Mouse (Mus musculus) adrenal gland, adult 18-20 months (tissue): ENCODE data around the gene Sema3d. TPM values are rescaled to one million over a fixed set of nuclear protein-coding genes. Genes with fewer than 3 reads are reported as not detected.

Experiments
- DNase-seq, 2 experiments: peaks; one replicate each; pipeline ENCODE4 v3.0.0; 2021 to 2022; ENCODE audit warnings: low spot score in 2 of 2
- total RNA-seq, 2 experiments: library from RNA; stranded (reverse); gene quantifications; 1 replicate in 1 of 2; 2 replicates in 1 of 2; pipeline ENCODE4 v1.2.3; 2021

The Sema3d gene
- total RNA-seq, 2 experiments from 2014 or later = 2.3 to 2.6 TPM

DNA sequence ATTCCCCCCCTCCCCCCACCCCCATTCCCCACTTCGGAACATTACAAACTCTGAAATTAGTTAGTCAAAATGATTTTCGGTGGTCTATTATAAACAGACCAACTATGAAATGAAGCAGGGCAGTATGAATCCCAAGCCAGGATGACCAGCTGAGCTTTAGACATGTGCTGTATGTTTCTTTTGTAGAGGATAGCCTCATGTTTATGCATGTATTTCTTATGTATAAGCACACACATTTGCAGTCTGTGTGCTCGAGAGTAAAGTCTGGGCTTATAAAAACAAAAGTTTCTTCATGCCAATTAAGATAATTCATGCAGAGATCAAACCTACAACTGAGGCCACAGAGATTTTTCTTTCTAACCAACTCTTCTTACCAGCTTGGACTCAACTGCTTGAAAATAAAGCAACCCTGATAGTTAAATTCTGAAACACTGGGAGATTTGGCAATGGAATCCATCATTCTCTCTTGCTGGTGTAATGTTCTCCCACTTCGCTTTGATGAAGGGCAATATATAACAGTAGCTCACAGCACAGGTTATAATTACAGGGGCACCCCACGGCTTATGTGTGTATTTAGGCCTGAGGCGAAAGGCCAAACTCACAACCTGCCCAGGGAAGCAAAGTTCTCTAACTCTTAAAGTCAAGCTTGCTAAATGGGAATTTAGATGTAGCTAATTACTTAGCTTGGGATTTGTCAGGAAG is 115.2 kb downstream of the Sema3d start:
- no peak for DNase-seq

DNA sequence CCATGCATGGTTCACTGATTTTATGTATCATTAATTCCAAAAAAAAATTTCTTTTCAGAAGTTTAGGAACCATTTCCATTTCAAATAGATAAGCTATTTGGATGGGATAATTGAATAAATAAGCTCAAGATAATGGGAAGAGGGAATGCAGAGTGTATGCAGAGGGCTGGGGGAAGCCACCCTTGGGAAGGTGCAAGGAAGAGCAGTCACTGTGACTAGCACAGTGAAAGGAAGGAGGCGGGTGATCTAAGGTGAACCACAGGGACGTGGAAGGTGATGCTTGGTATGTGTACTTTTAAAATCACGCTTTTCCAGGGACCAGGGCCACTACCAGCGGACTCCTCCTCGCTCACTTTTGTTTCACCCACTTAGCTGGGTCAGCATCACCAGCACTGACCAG is 115.9 kb downstream of the Sema3d start:
- DNase-seq = no peak

DNA sequence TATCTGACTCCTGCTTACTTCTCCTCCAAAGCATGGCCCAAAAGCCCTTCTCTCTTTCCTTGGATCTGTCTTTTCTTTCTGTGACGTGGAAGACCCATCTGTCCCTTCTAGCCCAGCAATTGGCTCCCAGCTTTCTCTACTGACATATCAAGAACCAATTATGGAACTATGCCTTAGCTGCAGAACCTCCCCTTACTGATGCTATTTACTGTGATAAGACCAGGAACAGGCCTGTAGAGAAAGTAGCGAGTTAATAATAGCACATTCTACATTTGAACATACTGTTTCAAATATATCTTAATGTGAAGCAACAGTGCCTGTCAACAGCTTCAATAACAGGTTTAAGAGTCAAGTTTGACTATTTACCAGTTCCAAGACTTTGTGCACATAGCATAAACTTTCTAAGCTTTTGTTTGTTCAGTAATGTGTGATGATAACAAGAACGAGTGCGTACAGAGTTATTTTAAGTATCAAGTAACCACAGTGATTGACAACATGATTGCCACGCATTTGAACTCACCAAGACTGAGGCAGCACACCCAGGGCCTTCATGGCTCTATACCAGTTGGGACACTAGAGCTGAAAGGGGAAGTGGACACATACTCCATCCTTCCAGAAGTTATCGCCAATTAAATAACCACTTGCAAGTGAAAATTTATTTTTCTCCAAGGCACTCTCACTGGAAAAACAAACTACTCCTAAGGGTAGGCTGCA is 116.8 kb downstream of the Sema3d start:
- no peak for DNase-seq

DNA sequence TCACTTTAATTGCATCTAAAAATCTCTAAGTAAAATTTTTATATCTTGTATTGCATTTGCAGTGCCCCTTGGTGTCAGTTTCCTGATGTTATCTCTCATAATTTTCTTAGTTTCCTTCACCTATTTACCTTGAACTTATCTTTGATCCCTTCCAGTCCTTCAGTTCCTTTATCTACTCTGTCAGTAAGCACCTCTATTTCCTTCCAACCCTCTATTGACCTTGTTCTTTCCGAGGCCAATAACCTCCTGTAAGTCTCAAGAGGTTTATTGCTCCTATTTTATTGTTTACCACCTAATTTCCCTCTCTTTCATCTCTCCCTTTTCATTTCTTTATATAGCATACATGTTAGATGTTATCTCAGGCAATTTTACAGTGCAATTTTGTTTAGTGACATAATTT is 129.3 kb downstream of the Sema3d start:
- DNase-seq = no peak

DNA sequence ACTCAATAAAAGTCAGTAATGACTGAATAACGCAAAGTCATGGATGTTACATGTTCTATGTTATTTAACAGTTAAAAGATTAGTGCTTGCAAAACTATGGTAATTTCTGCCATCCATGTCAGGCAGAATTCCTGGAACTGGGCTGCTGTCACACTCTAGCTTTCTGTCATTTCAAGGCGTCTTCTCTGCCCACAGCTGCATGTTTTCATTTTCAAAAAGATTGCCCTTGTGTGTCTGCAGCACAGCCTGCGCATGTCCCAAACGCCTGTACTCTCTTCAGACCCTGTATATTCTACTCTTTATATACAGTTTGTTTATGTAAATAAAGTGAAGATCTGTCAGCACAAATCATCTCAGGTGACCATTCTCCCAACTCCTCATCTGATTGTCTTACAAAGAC is 132.1 kb downstream of the Sema3d start:
- DNase-seq = no peak

DNA sequence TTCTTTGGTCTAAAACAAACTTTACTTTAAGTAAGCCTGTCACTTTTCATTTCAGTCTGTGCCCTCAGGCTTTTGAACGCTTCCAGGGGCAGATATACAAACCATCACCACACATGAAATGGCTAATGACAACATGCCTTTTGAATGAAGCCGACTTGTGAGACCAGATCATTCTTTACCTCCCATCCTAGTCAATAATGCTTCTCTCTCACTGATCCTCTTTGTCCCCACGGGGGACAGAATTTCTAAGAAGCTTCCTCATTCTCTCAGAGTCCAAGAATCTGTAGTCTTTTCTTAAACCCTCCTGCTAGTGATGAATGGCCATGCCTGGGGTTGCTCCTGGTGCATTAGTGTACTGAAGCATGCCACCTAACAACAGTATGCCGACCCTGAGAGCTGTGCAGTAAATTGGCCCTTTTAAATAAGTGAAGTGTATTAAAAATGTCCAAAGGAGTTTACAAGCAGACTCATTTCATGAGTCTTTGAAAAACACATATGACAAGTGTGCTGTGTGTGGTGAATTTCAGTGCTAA is 142.1 kb downstream of the Sema3d start:
- no peak for DNase-seq

DNA sequence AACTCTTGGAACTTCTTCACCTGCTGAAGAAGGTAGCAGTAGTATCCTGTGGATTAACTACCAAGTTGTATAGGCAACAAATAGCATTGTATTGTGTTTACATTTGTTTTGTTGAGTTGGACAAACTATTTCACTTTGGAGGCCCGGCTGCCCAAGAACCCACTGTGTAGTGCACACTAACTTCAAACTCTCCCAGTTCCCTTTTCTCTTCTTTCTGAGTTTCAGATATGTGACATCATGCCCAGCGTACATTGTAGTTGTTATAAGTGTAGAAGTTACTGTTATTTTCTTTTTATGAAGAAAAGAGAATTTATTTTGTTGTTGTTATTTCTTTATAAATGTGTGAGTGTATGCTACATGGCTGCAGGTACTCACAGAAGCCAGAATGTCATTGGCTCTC is 145.4 kb downstream of the Sema3d start:
- no peak for DNase-seq

DNA sequence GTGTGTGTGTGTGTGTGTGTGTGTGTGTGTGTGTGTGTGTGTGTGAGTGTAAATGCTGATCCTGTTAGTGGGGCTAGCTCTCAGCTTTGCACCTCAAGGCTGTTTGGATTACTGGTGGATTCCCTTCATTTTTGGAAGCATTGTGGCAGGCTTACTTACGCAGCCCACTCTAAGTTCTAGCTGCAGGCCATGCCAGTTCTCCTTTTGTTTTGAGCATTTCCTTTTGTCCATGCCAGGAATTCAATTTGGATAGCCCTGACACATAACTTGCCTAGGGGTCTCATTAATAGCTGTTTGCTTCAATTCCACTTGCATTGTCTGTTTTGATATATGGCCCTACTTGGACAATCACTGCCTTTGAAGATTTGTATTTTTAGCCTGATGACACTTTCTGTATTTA is 146.6 kb downstream of the Sema3d start:
- DNase-seq = no peak

DNA sequence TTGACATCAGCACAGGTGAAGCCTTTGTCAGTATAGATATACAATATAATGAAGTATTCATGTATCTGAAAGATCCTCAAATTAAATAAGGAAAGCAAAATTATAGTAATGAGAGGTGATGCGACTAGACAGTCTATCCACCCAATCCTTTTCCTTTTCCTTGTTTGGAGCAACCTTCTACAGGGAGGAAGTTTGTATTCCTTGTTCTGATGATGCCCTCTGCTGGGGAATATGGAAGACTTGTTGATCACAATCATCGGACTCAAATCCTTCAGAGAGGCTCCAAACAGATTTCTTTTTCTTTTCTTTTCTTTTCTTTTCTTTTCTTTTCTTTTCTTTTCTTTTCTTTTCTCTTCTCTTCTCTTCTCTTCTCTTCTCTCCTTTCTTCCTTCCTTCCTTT is 158.1 kb downstream of the Sema3d start:
- DNase-seq = no peak

DNA sequence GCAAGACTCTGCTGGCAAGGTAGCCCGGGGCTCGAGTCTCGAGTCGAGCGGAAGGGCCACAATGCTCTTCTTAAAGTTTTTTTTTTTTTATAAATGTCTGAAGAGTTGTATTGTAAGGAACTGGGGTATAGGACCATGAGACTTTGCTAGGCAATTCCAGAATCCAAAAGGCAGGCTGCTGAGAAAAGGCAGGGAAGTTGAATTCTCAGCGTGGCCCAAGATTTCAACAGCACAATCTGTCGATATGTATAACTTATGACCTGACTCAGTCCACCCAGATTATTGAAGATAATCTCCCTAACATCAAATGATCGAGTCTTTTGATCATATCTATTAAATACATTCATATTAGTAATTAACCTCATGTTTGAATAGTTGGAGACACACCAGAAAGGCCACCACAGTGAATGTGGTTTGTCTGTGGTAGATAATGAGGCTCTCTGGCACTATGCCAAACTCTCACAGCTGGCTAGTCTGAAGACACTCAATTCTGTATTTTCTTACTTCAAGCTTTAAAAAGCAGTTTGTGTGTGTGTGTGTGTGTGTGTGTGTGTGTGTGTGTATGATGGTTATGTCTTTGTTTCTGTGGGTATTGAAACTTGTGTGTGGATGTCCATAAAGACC is 166.0 kb downstream of the Sema3d start:
- no peak for DNase-seq

DNA sequence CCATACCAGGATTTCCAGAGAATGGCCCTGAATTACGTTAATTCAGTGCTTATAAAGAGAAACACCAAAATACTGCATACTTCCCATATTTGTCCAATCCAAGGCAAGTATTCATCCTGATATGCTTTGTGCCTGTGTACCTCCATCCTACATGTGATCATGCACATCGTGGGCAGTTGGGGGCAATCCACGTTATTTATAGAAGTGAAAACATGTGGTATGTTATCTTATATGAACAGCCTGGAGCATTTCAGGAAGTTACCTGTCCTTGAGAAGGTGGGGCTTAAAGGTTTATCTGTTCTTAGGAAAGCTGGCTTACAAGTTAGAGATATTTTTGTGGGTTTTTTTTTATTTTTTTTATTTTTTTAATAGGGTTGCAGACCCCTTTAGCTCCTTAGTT is 172.2 kb downstream of the Sema3d start:
- DNase-seq = no peak

DNA sequence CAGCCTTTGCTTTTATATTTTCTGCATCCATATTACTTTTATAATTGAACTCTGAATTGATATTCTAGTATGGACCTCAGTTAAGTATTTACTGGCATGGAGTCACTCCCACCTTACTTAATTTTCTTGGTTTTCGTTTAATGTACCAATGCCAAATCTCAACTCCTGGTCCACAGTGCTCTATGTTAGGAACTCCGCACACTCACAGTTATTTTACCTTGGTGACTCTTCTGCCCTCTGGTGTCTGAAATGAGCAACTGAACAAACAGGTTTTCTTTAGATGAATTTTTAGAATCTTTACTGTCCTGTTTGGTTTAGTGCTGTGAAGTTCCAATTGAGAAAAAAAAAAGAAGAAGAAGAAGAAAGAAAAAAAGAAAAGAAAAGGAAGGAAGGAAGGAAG is 174.7 kb downstream of the Sema3d start:
- DNase-seq = no peak

DNA sequence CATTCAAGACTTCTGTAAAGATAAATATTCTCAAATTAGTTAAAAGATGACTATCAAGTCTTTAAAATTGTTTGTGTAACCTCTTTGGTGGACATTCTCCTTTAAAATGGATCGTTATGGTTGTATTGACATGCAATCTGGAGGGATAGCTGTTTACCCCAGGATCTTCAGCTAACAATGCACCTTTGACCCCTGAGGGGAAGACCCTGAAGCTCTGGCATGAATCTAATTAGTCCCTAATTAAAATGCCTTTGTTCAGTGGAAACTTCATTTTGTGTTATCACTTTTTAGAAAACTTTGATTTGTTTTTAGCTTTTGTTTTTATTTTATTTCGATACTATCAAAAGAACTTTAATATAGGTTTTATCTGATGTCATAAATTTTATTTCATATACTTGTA is 178.6 kb downstream of the Sema3d start:
- DNase-seq = no peak

DNA sequence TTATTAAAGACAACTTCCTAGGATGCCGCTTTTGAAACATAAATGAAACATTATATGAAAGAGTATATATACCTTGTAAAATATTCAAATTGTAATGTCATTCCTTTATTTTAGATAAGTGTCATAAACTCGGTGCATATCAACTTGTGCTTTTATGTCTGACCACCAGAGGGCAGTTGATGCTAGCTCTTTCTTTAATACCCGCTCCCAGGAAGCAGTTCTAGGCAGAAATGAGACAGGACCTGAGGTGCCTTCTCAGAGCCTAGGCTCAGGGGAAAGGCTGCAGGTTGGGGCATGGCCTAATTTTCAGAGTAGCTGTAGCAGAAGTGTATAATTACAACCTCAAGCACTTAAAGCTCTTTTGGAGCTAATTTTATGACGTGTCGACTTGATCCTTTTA is 179.0 kb downstream of the Sema3d start:
- DNase-seq = peak in 1 of 2 experiments; percentile 29

DNA sequence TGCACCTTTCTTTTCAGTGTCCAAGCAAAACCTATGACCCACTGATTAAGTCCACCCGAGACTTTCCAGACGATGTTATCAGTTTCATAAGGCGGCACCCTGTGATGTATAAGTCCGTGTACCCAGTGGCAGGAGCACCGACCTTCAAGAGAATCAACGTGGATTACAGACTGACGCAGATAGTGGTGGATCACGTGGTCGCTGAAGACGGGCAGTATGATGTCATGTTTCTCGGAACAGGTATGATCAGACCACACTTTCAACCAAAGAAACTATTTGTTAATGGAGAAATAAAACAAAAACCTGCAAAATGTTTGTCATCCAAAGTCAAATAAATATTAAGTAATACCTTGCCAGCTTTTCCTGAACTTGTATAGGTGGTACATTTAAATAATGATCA is 179.9 kb downstream of the Sema3d start:
- no peak for DNase-seq

DNA sequence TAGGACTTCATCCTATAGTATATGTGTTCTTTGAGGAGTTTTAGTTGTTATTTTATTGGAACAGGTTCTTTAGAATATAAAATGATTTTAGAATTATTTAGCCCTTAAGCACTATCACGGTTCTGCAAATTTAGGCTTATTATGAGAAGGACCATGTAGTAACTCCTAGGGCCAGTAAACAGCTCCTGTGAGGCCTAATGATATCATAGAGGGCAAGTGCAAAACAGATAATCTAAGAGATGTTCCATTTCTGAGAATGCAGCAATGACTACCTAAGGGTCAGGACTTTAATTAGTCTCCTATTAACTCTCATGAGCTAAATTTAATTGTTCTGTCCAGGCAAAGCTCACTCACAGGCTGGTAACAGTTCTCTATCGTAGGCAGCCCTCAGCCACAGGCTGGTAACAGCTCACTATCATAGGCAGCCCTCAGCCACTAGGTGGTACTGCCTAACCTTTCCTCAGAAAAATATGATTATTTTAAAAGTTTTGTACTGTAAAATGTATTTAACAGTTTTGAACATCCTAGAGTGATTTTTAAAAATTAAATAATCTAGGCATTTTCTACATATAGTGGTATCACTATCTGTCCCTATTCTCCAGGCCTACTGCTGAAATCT is 181.5 kb downstream of the Sema3d start:
- no peak for DNase-seq

DNA sequence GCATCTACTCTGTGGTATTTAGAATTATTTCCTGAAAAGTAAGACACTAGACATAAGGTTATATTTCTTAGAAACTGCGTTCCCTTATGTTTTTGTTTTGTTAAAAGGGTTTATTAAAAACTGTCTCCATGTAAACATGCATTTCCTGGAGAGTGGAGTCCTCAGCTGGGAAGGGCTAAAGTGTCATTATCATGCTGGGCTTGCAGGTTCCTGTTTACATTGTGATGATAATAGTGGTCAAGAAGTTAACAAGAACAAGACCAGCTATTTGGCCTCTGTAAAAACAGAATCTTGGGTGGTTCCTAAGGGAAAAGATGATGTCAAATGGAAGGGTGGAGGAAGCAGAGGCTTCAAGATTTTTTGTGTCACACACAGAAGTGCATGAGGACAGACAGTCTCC is 183.4 kb downstream of the Sema3d start:
- DNase-seq = no peak

DNA sequence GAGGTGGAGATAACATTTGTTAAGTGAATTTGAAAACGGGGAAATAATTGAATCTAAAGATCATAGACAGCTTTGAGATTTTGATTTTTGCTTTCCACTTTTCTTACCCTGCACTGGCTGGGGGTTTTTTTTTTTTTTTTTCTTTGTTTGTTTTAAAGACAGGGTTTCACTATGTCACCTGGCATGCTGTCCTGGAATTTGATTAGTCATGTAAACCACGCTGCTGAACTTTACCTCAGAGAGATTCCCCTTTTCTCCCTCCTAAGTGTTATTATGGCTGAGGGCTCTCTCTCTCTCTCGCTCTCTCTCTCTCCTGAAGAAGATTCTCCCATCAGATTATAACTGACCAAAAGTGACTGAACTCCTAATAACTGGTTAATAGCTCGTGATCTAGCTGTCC is 191.4 kb downstream of the Sema3d start:
- no peak for DNase-seq

DNA sequence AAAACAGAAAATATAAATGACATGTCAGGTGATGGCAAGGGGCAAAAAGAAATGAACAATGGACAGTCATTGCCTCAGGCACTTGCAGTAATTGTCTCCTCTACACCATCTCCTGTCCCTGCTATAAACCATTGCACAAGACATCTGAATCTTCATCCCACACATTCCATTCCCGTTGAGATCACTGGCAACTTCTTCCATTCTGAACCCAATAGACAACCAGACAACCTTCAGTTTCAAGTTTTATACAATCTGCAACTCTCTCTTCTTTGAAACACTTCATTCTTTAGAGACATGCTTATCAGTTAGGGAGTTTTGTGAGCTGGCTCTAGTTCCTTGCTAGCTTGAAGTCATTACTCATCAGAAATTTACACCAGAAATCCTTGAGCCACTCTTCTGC is 192.1 kb downstream of the Sema3d start:
- DNase-seq = no peak

DNA sequence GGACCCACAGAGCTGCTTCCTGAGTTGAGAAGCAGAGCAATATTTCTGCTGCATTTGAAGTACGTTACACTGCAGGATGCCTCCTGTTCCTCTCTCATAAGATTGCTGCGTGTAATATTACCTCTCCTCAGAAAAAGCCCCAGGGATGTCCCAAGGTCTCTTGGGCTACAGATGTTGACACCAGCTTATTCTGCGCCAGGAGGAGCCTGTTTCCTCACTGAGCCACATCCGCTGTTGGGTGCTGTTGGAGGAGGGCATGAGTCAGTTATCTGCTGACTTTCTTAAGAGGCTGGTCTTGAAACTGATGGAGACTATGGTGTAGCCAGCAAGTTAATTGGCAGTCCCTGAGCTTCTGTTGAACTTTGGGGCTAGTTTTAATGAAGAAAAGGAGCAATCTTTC is 196.6 kb downstream of the Sema3d start:
- no peak for DNase-seq

DNA sequence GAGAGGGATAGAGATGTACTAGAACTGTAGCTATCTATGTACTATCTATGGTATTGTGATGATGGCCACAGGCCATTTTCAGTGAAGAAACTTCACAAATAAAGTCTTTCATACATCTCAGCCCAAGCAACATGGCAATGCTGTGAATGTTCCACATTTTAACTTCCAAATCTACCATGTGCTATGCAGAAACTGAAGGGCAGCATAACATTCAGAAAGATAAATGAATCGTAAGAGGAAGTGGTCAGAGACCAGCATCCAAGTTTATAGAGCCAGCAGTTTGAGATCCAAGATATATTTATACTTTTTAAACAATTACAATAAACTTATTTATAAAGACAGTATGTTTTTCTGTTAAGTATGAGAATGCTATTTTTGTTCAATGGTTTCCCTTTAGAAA is 199.4 kb downstream of the Sema3d start:
- no peak for DNase-seq

DNA sequence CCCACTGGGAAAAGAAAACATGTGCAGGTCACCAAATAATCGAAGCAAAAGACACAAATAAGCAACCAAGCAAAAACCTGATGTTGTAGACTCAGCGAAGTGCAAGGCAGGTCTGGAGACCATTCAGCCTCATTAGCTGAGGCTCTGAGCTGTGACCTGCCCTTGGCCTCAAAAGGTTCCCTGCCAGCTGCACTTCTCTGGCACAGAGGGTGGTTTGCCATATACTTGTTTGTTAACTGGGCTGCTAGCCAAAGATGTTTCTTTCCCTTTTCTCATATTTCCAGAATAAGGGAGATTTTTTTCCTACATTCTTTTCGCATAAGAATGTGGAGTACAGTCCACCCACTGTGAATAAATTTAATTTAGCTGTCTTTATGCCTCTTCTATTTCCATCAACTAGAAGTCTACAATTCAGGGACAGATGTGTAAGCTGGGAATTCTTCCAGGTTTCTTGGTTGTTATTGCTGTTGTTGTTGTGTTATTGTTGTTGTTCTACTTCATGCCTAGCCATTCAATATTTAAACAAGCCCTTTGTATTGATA is 200.2 kb downstream of the Sema3d start:
- DNase-seq = no peak
